Mouse (Mus musculus) lung, adult 2 months (tissue): Measurements from ENCODE around the gene Arglu1.

Experiments
- CTCF ChIP-seq: fragments of 200-500 bp; IDR thresholded peaks from 2 replicates; pipeline ENCODE4 v1.5.1; 2011; ENCODE audit warnings: mild to moderate bottlenecking, low read length, control low read depth; ENCODE audit not compliant: insufficient read depth
- POLR2A ChIP-seq: fragments of 200-500 bp; IDR thresholded peaks from 2 replicates; pipeline ENCODE4 v1.6.1; 2011; ENCODE audit warnings: low read depth, mild to moderate bottlenecking, control low read depth, low read length, borderline replicate concordance; ENCODE audit errors: extremely low read depth

GRCm38 (mm10) chr8:8703668-8704067, 13.3 kb upstream of the Arglu1 start:
- no peak for TF ChIP-seq POLR2A
- TF ChIP-seq CTCF: no peak
